Mouse (Mus musculus): ENCODE results near the gene Prr19. TPM values are rescaled to one million over a fixed set of nuclear protein-coding genes. Genes with fewer than 3 reads are reported as not detected.

The Prr19 gene
- polyA plus RNA-seq, 1 experiment from 2014 or later, result 0.32 TPM

GRCm38 (mm10) chr7:25274571-25274970 is 26.6 kb upstream of the Prr19 start:
- Histone ChIP-seq H3K9me3 (ENCODE audit: control insufficient read depth, low read length) (no peaks in the 10 kb centered on the region), H3K27me3 (replicated peaks; ENCODE audit: control insufficient read depth, insufficient read depth, low read length) (no peaks in the 10 kb centered on the region), H3K36me3 (ENCODE audit: control insufficient read depth, insufficient read depth, low read length) (peaks cover 18% of the 10 kb centered on the region; the same call in 1 of the 2 replicates), H3K4me1 (replicated peaks; ENCODE audit: control insufficient read depth, insufficient read depth, low read length) (peaks cover 52% of the 10 kb centered on the region), H3K27ac (ENCODE audit: low read depth, low read length) (peak overlapping the region; percentile 97), H3K4me2 (peak overlapping the region; percentile 59), H3K9ac (ENCODE audit: low read depth, low read length) (peak overlapping the region; percentile 60), H3K4me3 (ENCODE audit: low read depth, low read length) (peak overlapping the region; percentile 0; the same call in 1 of the 2 replicates)
- 0 out of 2 replicates have a peak, but pooled peaks have one; percentile 14 for ATAC-seq (replicated peaks; ENCODE audit: low FRiP score)
- DNase-seq (ENCODE audit: low spot score), result no peak
- 34% methylated on average over 5 of the region's 5 CpGs for WGBS

- no peak for ATAC-seq (replicated peaks; ENCODE audit: low FRiP score)
- Histone ChIP-seq H3K4me3 (ENCODE audit: low read depth, low read length) (no peak overlapping the region; the same call in 1 of the 2 replicates), H3K4me2 (peak overlapping the region; percentile 59), H3K9ac (ENCODE audit: low read depth, low read length) (peak overlapping the region; percentile 60), H3K9me3 (ENCODE audit: control insufficient read depth, low read length) (no peaks in the 10 kb centered on the region), H3K27me3 (replicated peaks; ENCODE audit: control insufficient read depth, insufficient read depth, low read length) (no peaks in the 10 kb centered on the region), H3K36me3 (ENCODE audit: control insufficient read depth, insufficient read depth, low read length) (peaks cover 18% of the 10 kb centered on the region; the same call in 1 of the 2 replicates), H3K27ac (ENCODE audit: low read depth, low read length) (peak overlapping the region; percentile 97), H3K4me1 (replicated peaks; ENCODE audit: control insufficient read depth, insufficient read depth, low read length) (peaks cover 52% of the 10 kb centered on the region)
- WGBS, result 84% methylated on average over 3 of the region's 3 CpGs
- DNase-seq (ENCODE audit: low spot score), result no peak
These were observed 26.2 kb upstream of the Prr19 start for GRCm38 (mm10) chr7:25274996-25275395.

- no peak overlapping the region; the same call in 1 of the 2 replicates for H3K4me3 ChIP-seq (ENCODE audit: low read depth, low read length)
- H3K27ac ChIP-seq (ENCODE audit: low read depth, low read length), result peak overlapping the region; percentile 29; the same call in 1 of the 2 replicates
- ATAC-seq (replicated peaks; ENCODE audit: low FRiP score), result no peak
- peaks cover 18% of the 10 kb centered on the region; the same call in 1 of the 2 replicates for H3K36me3 ChIP-seq (ENCODE audit: control insufficient read depth, insufficient read depth, low read length)
- H3K9ac ChIP-seq (ENCODE audit: low read depth, low read length), result peak overlapping the region; percentile 45
- H3K4me1 ChIP-seq (replicated peaks; ENCODE audit: control insufficient read depth, insufficient read depth, low read length), result peaks cover 57% of the 10 kb centered on the region
- H3K9me3 ChIP-seq (ENCODE audit: control insufficient read depth, low read length), result no peaks in the 10 kb centered on the region
- H3K4me2 ChIP-seq, result peak overlapping the region; percentile 16
- DNase-seq (ENCODE audit: low spot score), result no peak
- WGBS, result 65% methylated on average over 9 of the region's 9 CpGs
- no peaks in the 10 kb centered on the region for H3K27me3 ChIP-seq (replicated peaks; ENCODE audit: control insufficient read depth, insufficient read depth, low read length)
These were observed 25.5 kb upstream of the Prr19 start for GRCm38 (mm10) chr7:25275555-25276298.

- Histone ChIP-seq H3K27me3 (replicated peaks; ENCODE audit: control insufficient read depth, insufficient read depth, low read length) (no peaks in the 10 kb centered on the region), H3K9ac (ENCODE audit: low read depth, low read length) (peak overlapping the region; percentile 72), H3K4me2 (peak overlapping the region; percentile 87), H3K36me3 (ENCODE audit: control insufficient read depth, insufficient read depth, low read length) (peaks cover 5% of the 10 kb centered on the region; the same call in 1 of the 2 replicates), H3K4me1 (replicated peaks; ENCODE audit: control insufficient read depth, insufficient read depth, low read length) (peaks cover 66% of the 10 kb centered on the region), H3K4me3 (ENCODE audit: low read depth, low read length) (peak overlapping the region; percentile 62), H3K9me3 (ENCODE audit: control insufficient read depth, low read length) (no peaks in the 10 kb centered on the region), H3K27ac (ENCODE audit: low read depth, low read length) (peak overlapping the region; percentile 95; the same call in 1 of the 2 replicates)
- ATAC-seq (replicated peaks; ENCODE audit: low FRiP score), result no peak
- WGBS, result 97% methylated on average over 4 of the region's 4 CpGs
- DNase-seq (ENCODE audit: low spot score), result no peak
These were observed 23.8 kb upstream of the Prr19 start for GRCm38 (mm10) chr7:25277405-25277804.

GRCm38 (mm10) chr7:25277998-25278340 is 23.2 kb upstream of the Prr19 start:
- peaks cover 3% of the 10 kb centered on the region; the same call in 1 of the 2 replicates for H3K36me3 ChIP-seq (ENCODE audit: control insufficient read depth, insufficient read depth, low read length)
- DNase-seq (ENCODE audit: low spot score), result no peak
- H3K4me1 ChIP-seq (replicated peaks; ENCODE audit: control insufficient read depth, insufficient read depth, low read length), result peaks cover 65% of the 10 kb centered on the region
- peak overlapping the region; percentile 62 for H3K4me3 ChIP-seq (ENCODE audit: low read depth, low read length)
- peak overlapping the region; percentile 72 for H3K9ac ChIP-seq (ENCODE audit: low read depth, low read length)
- no peaks in the 10 kb centered on the region for H3K27me3 ChIP-seq (replicated peaks; ENCODE audit: control insufficient read depth, insufficient read depth, low read length)
- peak overlapping the region; percentile 95 for H3K27ac ChIP-seq (ENCODE audit: low read depth, low read length)
- H3K9me3 ChIP-seq (ENCODE audit: control insufficient read depth, low read length), result no peaks in the 10 kb centered on the region
- no peak for ATAC-seq (replicated peaks; ENCODE audit: low FRiP score)
- 11% methylated on average over 4 of the region's 4 CpGs for WGBS
- H3K4me2 ChIP-seq, result peak overlapping the region; percentile 87

GRCm38 (mm10) chr7:25278341-25279075 is 22.7 kb upstream of the Prr19 start:
- Histone ChIP-seq H3K27me3 (replicated peaks; ENCODE audit: control insufficient read depth, insufficient read depth, low read length) (no peaks in the 10 kb centered on the region), H3K4me3 (ENCODE audit: low read depth, low read length) (peak overlapping the region; percentile 62), H3K27ac (ENCODE audit: low read depth, low read length) (peak overlapping the region; percentile 95), H3K4me2 (peak overlapping the region; percentile 87), H3K9ac (ENCODE audit: low read depth, low read length) (peak overlapping the region; percentile 72), H3K4me1 (replicated peaks; ENCODE audit: control insufficient read depth, insufficient read depth, low read length) (peaks cover 65% of the 10 kb centered on the region), H3K9me3 (ENCODE audit: control insufficient read depth, low read length) (no peaks in the 10 kb centered on the region), H3K36me3 (ENCODE audit: control insufficient read depth, insufficient read depth, low read length) (peaks cover 3% of the 10 kb centered on the region; the same call in 1 of the 2 replicates)
- DNase-seq (ENCODE audit: low spot score) (peak; percentile 88), ATAC-seq (replicated peaks; ENCODE audit: low FRiP score) (peak; percentile 69)
- under 1% methylated on average over 55 of the region's 60 CpGs for WGBS

- WGBS, result under 1% methylated on average over 46 of the region's 49 CpGs
- ATAC-seq (replicated peaks; ENCODE audit: low FRiP score) (peak; percentile 53), DNase-seq (ENCODE audit: low spot score) (peak; percentile 88)
- peak overlapping the region; percentile 62 for H3K4me3 ChIP-seq (ENCODE audit: low read depth, low read length)
- H3K36me3 ChIP-seq (ENCODE audit: control insufficient read depth, insufficient read depth, low read length), result peaks cover 3% of the 10 kb centered on the region; the same call in 1 of the 2 replicates
- peak overlapping the region; percentile 72 for H3K9ac ChIP-seq (ENCODE audit: low read depth, low read length)
- no peaks in the 10 kb centered on the region for H3K9me3 ChIP-seq (ENCODE audit: control insufficient read depth, low read length)
- H3K4me2 ChIP-seq, result peak overlapping the region; percentile 87
- H3K27ac ChIP-seq (ENCODE audit: low read depth, low read length), result peak overlapping the region; percentile 95
- H3K4me1 ChIP-seq (replicated peaks; ENCODE audit: control insufficient read depth, insufficient read depth, low read length), result peaks cover 67% of the 10 kb centered on the region
- H3K27me3 ChIP-seq (replicated peaks; ENCODE audit: control insufficient read depth, insufficient read depth, low read length), result no peaks in the 10 kb centered on the region
These were observed 21.9 kb upstream of the Prr19 start for GRCm38 (mm10) chr7:25279076-25279860.

All from liver, embryonic 11.5 days (tissue).